Mouse (Mus musculus) C2C12 (cell line): ENCODE results near the gene Gpd2. TPM values are rescaled to one million over a fixed set of nuclear protein-coding genes. Genes with fewer than 3 reads are reported as not detected.
A peak's percentile ranks its signal among the peaks of the same experiment; 100 is the strongest.

Experiments used
- H3K27me3 ChIP-seq: one replicate; pipeline ENCODE4 v1.6.1; 2011; ENCODE audit not compliant: control insufficient read depth, insufficient read depth, insufficient read length
- H3K36me3 ChIP-seq: one replicate; pipeline ENCODE4 v1.6.1; 2011; ENCODE audit not compliant: control insufficient read depth, insufficient read depth
- H3K4me3 ChIP-seq: one replicate; pipeline ENCODE4 v1.5.1; 2011; ENCODE audit warnings: mild to moderate bottlenecking, control low read depth; ENCODE audit not compliant: poor library complexity, insufficient read depth, severe bottlenecking
- H3K79me2 ChIP-seq: one replicate; pipeline ENCODE4 v1.6.1; 2011; ENCODE audit not compliant: control insufficient read depth, insufficient read depth
- H3K79me3 ChIP-seq: one replicate; pipeline ENCODE4 v1.6.1; 2011; ENCODE audit warnings: low read depth, control low read depth
- H3ac ChIP-seq: one replicate; pipeline ENCODE3; 2011; ENCODE audit warnings: low read depth; ENCODE audit not compliant: control insufficient read depth, insufficient read length
- CEBPB ChIP-seq: IDR thresholded peaks from one replicate; pipeline ENCODE4 v1.6.1; 2011; ENCODE audit warnings: low read depth, mild to moderate bottlenecking, control low read depth, moderate library complexity
- CTCF ChIP-seq: IDR thresholded peaks from one replicate; pipeline ENCODE4 v1.5.1; 2011; ENCODE audit not compliant: control insufficient read depth, insufficient read depth, insufficient read length
- FOSL1 ChIP-seq: IDR thresholded peaks from one replicate; pipeline ENCODE4 v1.8.0; 2011; ENCODE audit warnings: mild to moderate bottlenecking, low read length; ENCODE audit not compliant: poor library complexity, insufficient read depth, severe bottlenecking
- MAX ChIP-seq: IDR thresholded peaks from one replicate; pipeline ENCODE4 v1.6.1; 2011; ENCODE audit warnings: mild to moderate bottlenecking, control low read depth
- MYOD1 ChIP-seq: IDR thresholded peaks from one replicate; pipeline ENCODE4 v1.6.1; 2011; ENCODE audit warnings: low read depth; ENCODE audit not compliant: control insufficient read depth, insufficient read length
- MYOG ChIP-seq: IDR thresholded peaks from one replicate; pipeline ENCODE4 v1.6.1; 2011; ENCODE audit not compliant: control insufficient read depth, insufficient read length; ENCODE audit errors: extremely low read depth
- USF1 ChIP-seq: IDR thresholded peaks from one replicate; pipeline ENCODE4 v1.6.1; 2011; ENCODE audit warnings: low read depth, mild to moderate bottlenecking, control low read depth, moderate library complexity
- polyA plus RNA-seq: library from polyadenylated mRNA; unstranded; fragments of >200 nt; fragmentation: generic; extraction: Trizol; gene quantifications from one replicate; pipeline ENCODE4 v1.2.1, GENCODE M21; 2012; ENCODE audit warnings: missing spikeins

The Gpd2 gene
- polyA plus RNA-seq, 1 experiment = 23.8 TPM

GRCm38 (mm10) chr2:57312268-57312797 is 74.9 kb downstream of the Gpd2 start:
- Histone ChIP-seq H3ac (no peak overlapping the region), H3K4me3 (no peak overlapping the region), H3K79me2 (no peaks in the 10 kb centered on the region), H3K79me3 (no peaks in the 10 kb centered on the region), H3K27me3 (no peaks in the 10 kb centered on the region), H3K36me3 (peaks cover 23% of the 10 kb centered on the region)
- TF ChIP-seq MYOD1 (no peak), FOSL1 (no peak), CEBPB (no peak), CTCF (no peak)

- Histone ChIP-seq H3K36me3 (peaks cover 4% of the 10 kb centered on the region), H3K79me2 (peaks cover 5% of the 10 kb centered on the region), H3K4me3 (no peak overlapping the region), H3ac (no peak overlapping the region), H3K27me3 (no peaks in the 10 kb centered on the region), H3K79me3 (no peaks in the 10 kb centered on the region)
- TF ChIP-seq MAX (no peak), MYOG (no peak), USF1 (no peak), CTCF (peak; percentile 40), CEBPB (no peak), FOSL1 (no peak)
These were observed 78.6 kb downstream of the Gpd2 start for GRCm38 (mm10) chr2:57316055-57316454.

- Histone ChIP-seq H3K79me3 (no peaks in the 10 kb centered on the region), H3K4me3 (no peak overlapping the region), H3K36me3 (no peaks in the 10 kb centered on the region), H3K27me3 (no peaks in the 10 kb centered on the region), H3ac (no peak overlapping the region), H3K79me2 (peaks cover 5% of the 10 kb centered on the region)
- TF ChIP-seq MAX (no peak), CEBPB (no peak), USF1 (no peak), MYOD1 (no peak), MYOG (no peak), CTCF (no peak), FOSL1 (no peak)
These were observed 80.9 kb downstream of the Gpd2 start for GRCm38 (mm10) chr2:57318336-57318735.

DNA sequence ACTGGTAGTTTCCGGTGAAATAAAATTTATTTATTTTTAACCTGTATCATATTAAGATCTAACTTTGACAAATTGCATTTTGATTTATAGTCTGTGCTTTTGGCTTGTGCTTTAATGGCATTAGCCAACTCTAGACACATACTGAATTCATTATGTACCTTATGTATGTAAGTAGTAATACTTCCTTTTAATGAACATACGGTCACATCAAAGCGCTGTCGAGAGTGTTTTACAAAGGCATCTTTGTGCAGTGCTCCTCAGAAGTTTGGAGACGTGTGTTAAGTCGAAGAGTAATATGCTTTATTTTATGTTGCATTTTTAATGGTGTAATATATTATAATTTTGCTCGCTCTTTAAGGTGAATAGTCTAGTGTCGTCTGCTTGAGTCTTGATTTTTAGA is 88.7 kb downstream of the Gpd2 start:
- no peaks in the 10 kb centered on the region for H3K79me2 ChIP-seq
- H3K36me3 ChIP-seq = peaks cover 5% of the 10 kb centered on the region
- no peak for TF ChIP-seq MAX
- no peak for TF ChIP-seq USF1
- no peak for TF ChIP-seq MYOG
- TF ChIP-seq FOSL1 = no peak
- no peak for TF ChIP-seq MYOD1
- no peak for TF ChIP-seq CEBPB
- TF ChIP-seq CTCF = no peak
- peaks cover 2% of the 10 kb centered on the region for H3K79me3 ChIP-seq
- H3K4me3 ChIP-seq = no peak overlapping the region
- no peak overlapping the region for H3ac ChIP-seq
- H3K27me3 ChIP-seq = no peaks in the 10 kb centered on the region

GRCm38 (mm10) chr2:57329327-57329726 is 91.9 kb downstream of the Gpd2 start:
- Histone ChIP-seq H3K4me3 (no peak overlapping the region), H3K27me3 (no peaks in the 10 kb centered on the region), H3K79me3 (peaks cover 4% of the 10 kb centered on the region), H3ac (no peak overlapping the region), H3K36me3 (peaks cover 5% of the 10 kb centered on the region), H3K79me2 (no peaks in the 10 kb centered on the region)
- TF ChIP-seq FOSL1 (no peak), CTCF (no peak), CEBPB (no peak), USF1 (no peak), MAX (no peak), MYOD1 (no peak), MYOG (no peak)

DNA sequence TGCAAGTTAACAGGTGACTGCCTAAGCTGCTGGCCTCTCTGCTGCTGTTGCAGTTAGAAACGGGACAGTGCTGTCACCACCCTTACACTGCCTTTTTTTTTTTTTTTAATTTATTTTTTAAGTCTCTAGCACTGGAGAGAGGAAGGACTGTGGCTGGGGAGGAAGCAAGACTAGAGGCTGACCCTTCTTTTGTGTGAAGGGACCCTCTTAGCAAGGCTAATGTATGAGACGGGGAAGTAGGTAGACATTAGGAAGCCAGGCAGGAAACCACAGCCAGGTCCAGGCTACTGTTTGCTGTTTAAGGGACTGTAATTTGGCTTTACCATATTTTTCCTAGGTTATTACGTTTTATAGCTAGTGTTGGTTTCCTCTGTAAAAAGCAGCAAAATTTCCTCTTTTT is 93.4 kb downstream of the Gpd2 start:
- peaks cover 4% of the 10 kb centered on the region for H3K79me3 ChIP-seq
- no peaks in the 10 kb centered on the region for H3K79me2 ChIP-seq
- H3ac ChIP-seq = no peak overlapping the region
- H3K27me3 ChIP-seq = no peaks in the 10 kb centered on the region
- H3K4me3 ChIP-seq = no peak overlapping the region
- TF ChIP-seq MYOD1 (no peak), FOSL1 (no peak), CEBPB (no peak), MAX (no peak), MYOG (no peak), USF1 (no peak), CTCF (no peak)
- H3K36me3 ChIP-seq = peaks cover 5% of the 10 kb centered on the region
